Mouse (Mus musculus): ENCODE measurements around the gene Tspan14. TPM values are rescaled to one million over a fixed set of nuclear protein-coding genes. Genes with fewer than 3 reads are reported as not detected.
A peak's percentile ranks its signal among the peaks of the same experiment; 100 is the strongest.

Tspan14 gene
- polyA plus RNA-seq, 1 experiment from 2014 or later: 72.7 TPM

DNA sequence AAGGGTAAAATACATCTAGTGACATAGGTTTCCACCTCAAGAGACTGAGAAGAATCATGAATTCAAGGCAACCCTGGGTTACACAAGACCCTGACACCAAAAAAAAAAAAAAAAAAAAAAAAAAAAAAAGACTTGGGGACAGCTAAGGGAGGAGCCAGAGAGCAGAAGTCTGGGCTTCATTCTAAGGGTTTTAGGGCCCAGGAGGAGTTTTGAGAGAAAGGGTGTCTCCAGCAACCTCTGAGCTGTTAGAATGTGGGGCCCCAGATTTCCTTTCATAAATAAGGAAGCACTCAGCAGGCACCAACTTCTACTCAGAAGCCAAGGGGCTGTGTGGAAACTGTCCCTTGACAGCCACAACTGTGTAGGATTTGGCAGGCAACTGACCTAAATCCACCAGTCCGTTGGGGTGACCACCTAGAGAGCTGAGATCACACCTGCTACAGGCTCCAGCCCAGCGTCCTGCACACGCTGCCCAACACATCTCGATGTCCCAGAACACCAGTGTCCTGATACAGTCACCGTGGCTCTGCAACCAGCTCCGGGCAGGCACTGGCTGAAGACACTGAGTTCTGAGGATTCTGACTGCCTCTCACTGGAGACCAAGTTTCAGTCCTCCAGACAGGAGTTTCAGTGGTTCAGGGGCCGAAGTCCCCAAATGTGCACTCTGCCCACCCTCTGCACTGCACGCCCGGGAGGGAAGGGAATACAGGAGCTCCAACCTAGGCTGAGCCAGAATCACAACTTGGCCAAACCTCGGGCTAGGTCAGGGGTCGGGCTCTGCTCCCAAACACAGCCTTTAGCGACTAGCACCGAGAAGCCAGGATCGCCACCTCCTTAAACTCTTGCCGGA, 875 bp downstream of the Tspan14 start:
- Histone ChIP-seq H3K36me3 (ENCODE audit: control insufficient read depth, insufficient read depth, low read length) (no peaks in the 10 kb centered on the region), H3K4me3 (ENCODE audit: low read depth, low read length) (peak overlapping the region; percentile 91), H3K27me3 (replicated peaks; ENCODE audit: control insufficient read depth, insufficient read depth, low read length) (no peaks in the 10 kb centered on the region), H3K4me2 (ENCODE audit: low read depth, low read length) (peak overlapping the region; percentile 92), H3K9me3 (ENCODE audit: control insufficient read depth, low read length) (no peaks in the 10 kb centered on the region), H3K9ac (ENCODE audit: low read depth, low read length) (peak overlapping the region; percentile 88), H3K4me1 (ENCODE audit: control insufficient read depth, insufficient read depth, low read length) (peaks cover 32% of the 10 kb centered on the region), H3K27ac (replicated peaks; ENCODE audit: low read depth, low read length) (peak overlapping the region; percentile 89)
- 2% methylated on average over 8 of the region's 15 CpGs for WGBS
- ATAC-seq (ENCODE audit: low read depth): 0 out of 2 replicates have a peak, but pooled peaks have one; percentile 0
- peak; percentile 43 for DNase-seq (ENCODE audit: low spot score)

- H3K36me3 ChIP-seq (ENCODE audit: control insufficient read depth, insufficient read depth, low read length): no peaks in the 10 kb centered on the region
- peaks cover 38% of the 10 kb centered on the region for H3K4me1 ChIP-seq (ENCODE audit: control insufficient read depth, insufficient read depth, low read length)
- H3K4me3 ChIP-seq (ENCODE audit: low read depth, low read length): peak overlapping the region; percentile 91
- peak overlapping the region; percentile 88 for H3K9ac ChIP-seq (ENCODE audit: low read depth, low read length)
- H3K27me3 ChIP-seq (replicated peaks; ENCODE audit: control insufficient read depth, insufficient read depth, low read length): no peaks in the 10 kb centered on the region
- no peak for DNase-seq (ENCODE audit: low spot score)
- H3K27ac ChIP-seq (replicated peaks; ENCODE audit: low read depth, low read length): no peak overlapping the region
- ATAC-seq (ENCODE audit: low read depth): no peak
- H3K9me3 ChIP-seq (ENCODE audit: control insufficient read depth, low read length): no peaks in the 10 kb centered on the region
- H3K4me2 ChIP-seq (ENCODE audit: low read depth, low read length): peak overlapping the region; percentile 92
Observed at GRCm38 (mm10) chr14:40964881-40965280, 1.7 kb downstream of the Tspan14 start.

DNA sequence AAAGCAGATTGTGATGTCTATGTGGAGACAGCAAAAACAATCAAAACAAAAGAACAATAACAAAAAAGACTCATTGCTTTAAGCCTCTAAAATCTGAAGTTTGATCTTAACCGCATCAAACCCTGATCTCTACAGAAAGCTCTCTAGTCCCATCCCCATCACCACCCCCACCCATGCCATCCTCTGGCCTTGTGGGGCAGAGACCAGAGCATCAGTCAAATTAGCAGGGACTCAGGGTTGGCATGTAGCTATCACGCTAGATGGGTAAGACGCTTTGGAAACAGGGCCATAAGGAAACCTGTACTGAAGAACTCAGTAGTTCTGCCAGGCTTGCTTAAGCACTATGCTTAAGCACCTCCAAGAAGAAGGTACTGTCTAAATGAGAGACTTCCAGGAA, 2.4 kb downstream of the Tspan14 start:
- Histone ChIP-seq H3K27ac (replicated peaks; ENCODE audit: low read depth, low read length) (no peak overlapping the region), H3K9ac (ENCODE audit: low read depth, low read length) (no peak overlapping the region), H3K36me3 (ENCODE audit: control insufficient read depth, insufficient read depth, low read length) (no peaks in the 10 kb centered on the region), H3K4me1 (ENCODE audit: control insufficient read depth, insufficient read depth, low read length) (peaks cover 44% of the 10 kb centered on the region), H3K4me2 (ENCODE audit: low read depth, low read length) (peak overlapping the region; percentile 92), H3K9me3 (ENCODE audit: control insufficient read depth, low read length) (no peaks in the 10 kb centered on the region), H3K4me3 (ENCODE audit: low read depth, low read length) (no peak overlapping the region), H3K27me3 (replicated peaks; ENCODE audit: control insufficient read depth, insufficient read depth, low read length) (no peaks in the 10 kb centered on the region)
- 96% methylated on average over 3 of the region's 3 CpGs for WGBS
- no peak for ATAC-seq (ENCODE audit: low read depth)
- no peak for DNase-seq (ENCODE audit: low spot score)

- ATAC-seq (ENCODE audit: low read depth) (no peak), DNase-seq (ENCODE audit: low spot score) (no peak)
- H3K9ac ChIP-seq (ENCODE audit: low read depth, low read length): no peak overlapping the region
- peaks cover 50% of the 10 kb centered on the region for H3K4me1 ChIP-seq (ENCODE audit: control insufficient read depth, insufficient read depth, low read length)
- H3K27ac ChIP-seq (replicated peaks; ENCODE audit: low read depth, low read length): no peak overlapping the region
- no peaks in the 10 kb centered on the region for H3K27me3 ChIP-seq (replicated peaks; ENCODE audit: control insufficient read depth, insufficient read depth, low read length)
- no peak overlapping the region for H3K4me2 ChIP-seq (ENCODE audit: low read depth, low read length)
- H3K9me3 ChIP-seq (ENCODE audit: control insufficient read depth, low read length): no peaks in the 10 kb centered on the region
- no peak overlapping the region for H3K4me3 ChIP-seq (ENCODE audit: low read depth, low read length)
- 75% methylated on average over 3 of the region's 3 CpGs for WGBS
- H3K36me3 ChIP-seq (ENCODE audit: control insufficient read depth, insufficient read depth, low read length): no peaks in the 10 kb centered on the region
Observed at GRCm38 (mm10) chr14:40963501-40964213, 3.0 kb downstream of the Tspan14 start.

DNA sequence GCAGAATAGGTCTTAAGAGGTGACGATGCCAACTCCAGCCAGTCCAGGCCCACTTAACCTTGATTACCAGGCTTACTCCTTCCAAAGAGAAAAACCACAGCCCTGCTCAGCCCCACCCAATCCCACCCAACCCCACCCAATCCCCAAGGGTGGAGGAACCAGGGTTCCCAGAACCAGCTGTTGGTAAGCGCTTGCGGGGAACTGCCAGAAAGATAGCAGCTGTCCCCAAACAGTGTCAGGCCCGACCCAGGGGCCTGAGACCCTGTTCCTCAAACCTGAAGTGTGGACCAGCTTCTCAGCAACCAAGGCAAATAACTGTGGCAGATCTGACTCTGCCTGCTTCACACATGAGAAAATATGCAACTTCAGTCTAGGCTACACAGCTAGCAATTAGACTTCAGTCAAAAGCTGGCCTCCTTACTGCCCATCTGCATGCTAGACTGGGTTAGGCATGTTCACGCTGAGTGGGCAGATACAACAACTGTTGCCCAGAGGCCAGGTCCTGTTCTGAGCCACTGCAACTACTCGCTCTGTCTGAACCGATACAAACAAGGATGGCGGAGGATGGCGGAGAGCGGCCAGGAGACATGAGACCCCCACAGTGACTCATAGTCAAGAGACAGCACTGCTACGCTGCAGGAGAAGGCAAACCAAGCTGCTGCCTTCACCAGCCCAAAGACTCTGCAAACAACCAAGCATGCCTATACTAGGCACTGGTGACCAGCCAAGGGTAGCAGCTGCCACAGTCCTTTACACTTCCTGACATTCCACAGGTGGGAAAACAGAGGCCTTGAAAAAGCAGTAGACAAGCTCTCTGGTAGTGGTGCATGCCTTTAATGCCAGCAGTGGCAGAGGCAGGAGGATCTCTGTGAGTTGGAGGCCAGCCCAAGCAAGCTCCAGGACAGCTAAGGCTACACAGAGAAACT, 4.0 kb downstream of the Tspan14 start:
- H3K4me2 ChIP-seq (ENCODE audit: low read depth, low read length): no peak overlapping the region

GRCm38 (mm10) chr14:40960237-40960636, 6.4 kb downstream of the Tspan14 start:
- no peak overlapping the region for H3K9ac ChIP-seq (ENCODE audit: low read depth, low read length)
- peaks cover 78% of the 10 kb centered on the region for H3K4me1 ChIP-seq (ENCODE audit: control insufficient read depth, insufficient read depth, low read length)
- H3K27me3 ChIP-seq (replicated peaks; ENCODE audit: control insufficient read depth, insufficient read depth, low read length): no peaks in the 10 kb centered on the region
- no peak overlapping the region for H3K27ac ChIP-seq (replicated peaks; ENCODE audit: low read depth, low read length)
- no peaks in the 10 kb centered on the region for H3K36me3 ChIP-seq (ENCODE audit: control insufficient read depth, insufficient read depth, low read length)
- WGBS: 19% methylated on average over 4 of the region's 4 CpGs
- no peak overlapping the region for H3K4me3 ChIP-seq (ENCODE audit: low read depth, low read length)
- no peaks in the 10 kb centered on the region for H3K9me3 ChIP-seq (ENCODE audit: control insufficient read depth, low read length)
- peak overlapping the region; percentile 20; the same call in 1 of the 2 replicates for H3K4me2 ChIP-seq (ENCODE audit: low read depth, low read length)
- no peak for ATAC-seq (ENCODE audit: low read depth)
- peak; percentile 62 for DNase-seq (ENCODE audit: low spot score)

More for the DNA sequence above, 4.0 kb downstream of the Tspan14 start:
- no peak overlapping the region for H3K27ac ChIP-seq (replicated peaks; ENCODE audit: low read depth, low read length)
- H3K36me3 ChIP-seq (ENCODE audit: control insufficient read depth, insufficient read depth, low read length): no peaks in the 10 kb centered on the region
- 76% methylated on average over 11 of the region's 11 CpGs for WGBS
- ATAC-seq (ENCODE audit: low read depth) (no peak), DNase-seq (ENCODE audit: low spot score) (peak; percentile 44)
- H3K4me3 ChIP-seq (ENCODE audit: low read depth, low read length): no peak overlapping the region
- H3K9me3 ChIP-seq (ENCODE audit: control insufficient read depth, low read length): no peaks in the 10 kb centered on the region
- H3K27me3 ChIP-seq (replicated peaks; ENCODE audit: control insufficient read depth, insufficient read depth, low read length): no peaks in the 10 kb centered on the region
- peaks cover 60% of the 10 kb centered on the region for H3K4me1 ChIP-seq (ENCODE audit: control insufficient read depth, insufficient read depth, low read length)
- H3K9ac ChIP-seq (ENCODE audit: low read depth, low read length): no peak overlapping the region

DNA sequence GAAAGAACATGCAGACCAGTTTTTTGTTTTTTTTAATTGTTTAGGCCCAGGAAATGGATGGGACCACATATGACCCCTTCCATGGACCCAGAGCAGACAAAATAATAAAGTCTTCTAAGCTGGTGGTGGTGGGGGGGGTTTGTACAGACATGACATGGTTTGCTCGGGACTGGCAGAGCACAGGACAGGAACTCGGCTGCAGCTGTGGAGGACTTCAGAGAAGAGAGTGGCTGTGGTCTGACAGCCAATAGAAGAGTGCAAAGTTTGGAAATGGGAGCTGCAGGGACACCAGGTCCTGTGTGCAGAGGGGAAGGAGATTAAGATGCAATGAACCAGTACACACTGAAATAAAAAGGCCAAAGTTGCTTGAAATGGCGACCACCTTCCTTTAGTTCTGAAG, 7.0 kb downstream of the Tspan14 start:
- Histone ChIP-seq H3K9me3 (ENCODE audit: control insufficient read depth, low read length) (no peaks in the 10 kb centered on the region), H3K36me3 (ENCODE audit: control insufficient read depth, insufficient read depth, low read length) (no peaks in the 10 kb centered on the region), H3K9ac (ENCODE audit: low read depth, low read length) (no peak overlapping the region), H3K4me1 (ENCODE audit: control insufficient read depth, insufficient read depth, low read length) (peaks cover 78% of the 10 kb centered on the region), H3K27me3 (replicated peaks; ENCODE audit: control insufficient read depth, insufficient read depth, low read length) (no peaks in the 10 kb centered on the region), H3K4me2 (ENCODE audit: low read depth, low read length) (peak overlapping the region; percentile 20; the same call in 1 of the 2 replicates), H3K4me3 (ENCODE audit: low read depth, low read length) (no peak overlapping the region), H3K27ac (replicated peaks; ENCODE audit: low read depth, low read length) (peak overlapping the region; percentile 89; the same call in 1 of the 2 replicates)
- WGBS: 28% methylated on average over 3 of the region's 3 CpGs
- no peak for ATAC-seq (ENCODE audit: low read depth)
- no peak for DNase-seq (ENCODE audit: low spot score)

DNA sequence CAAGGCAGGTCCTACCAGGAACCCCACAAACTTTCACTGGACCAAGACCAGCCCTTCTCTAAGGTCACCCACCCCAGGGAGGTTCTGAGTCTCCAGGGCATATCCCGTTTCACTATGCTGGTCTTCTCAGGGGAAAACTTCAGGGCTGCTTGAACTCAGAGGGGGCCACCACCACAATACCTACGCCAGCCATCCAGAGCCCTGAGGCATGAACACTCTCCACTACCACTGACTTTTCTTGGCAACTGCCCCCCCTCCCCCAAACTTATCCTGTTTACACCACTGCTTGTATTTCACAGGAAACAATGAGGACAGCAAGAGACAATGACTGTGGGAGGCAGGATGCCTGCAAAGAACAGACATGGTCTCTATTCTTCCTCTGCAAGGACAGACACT, 7.6 kb downstream of the Tspan14 start:
- DNase-seq (ENCODE audit: low spot score) (peak; percentile 34), ATAC-seq (ENCODE audit: low read depth) (no peak)
- Histone ChIP-seq H3K4me2 (ENCODE audit: low read depth, low read length) (no peak overlapping the region), H3K4me3 (ENCODE audit: low read depth, low read length) (no peak overlapping the region), H3K9me3 (ENCODE audit: control insufficient read depth, low read length) (no peaks in the 10 kb centered on the region), H3K9ac (ENCODE audit: low read depth, low read length) (no peak overlapping the region), H3K4me1 (ENCODE audit: control insufficient read depth, insufficient read depth, low read length) (peaks cover 75% of the 10 kb centered on the region), H3K27ac (replicated peaks; ENCODE audit: low read depth, low read length) (peak overlapping the region; percentile 89), H3K27me3 (replicated peaks; ENCODE audit: control insufficient read depth, insufficient read depth, low read length) (no peaks in the 10 kb centered on the region), H3K36me3 (ENCODE audit: control insufficient read depth, insufficient read depth, low read length) (no peaks in the 10 kb centered on the region)
- 29% methylated on average over 2 of the region's 2 CpGs for WGBS
